Mouse (Mus musculus) R1 (cell line): ENCODE results near the gene Kif9.

Experiments used
- DNase-seq: peaks from one replicate; pipeline ENCODE4 v3.0.0-alpha.2; 2018; ENCODE audit warnings: low read depth, low spot score

Kif9 gene

DNA sequence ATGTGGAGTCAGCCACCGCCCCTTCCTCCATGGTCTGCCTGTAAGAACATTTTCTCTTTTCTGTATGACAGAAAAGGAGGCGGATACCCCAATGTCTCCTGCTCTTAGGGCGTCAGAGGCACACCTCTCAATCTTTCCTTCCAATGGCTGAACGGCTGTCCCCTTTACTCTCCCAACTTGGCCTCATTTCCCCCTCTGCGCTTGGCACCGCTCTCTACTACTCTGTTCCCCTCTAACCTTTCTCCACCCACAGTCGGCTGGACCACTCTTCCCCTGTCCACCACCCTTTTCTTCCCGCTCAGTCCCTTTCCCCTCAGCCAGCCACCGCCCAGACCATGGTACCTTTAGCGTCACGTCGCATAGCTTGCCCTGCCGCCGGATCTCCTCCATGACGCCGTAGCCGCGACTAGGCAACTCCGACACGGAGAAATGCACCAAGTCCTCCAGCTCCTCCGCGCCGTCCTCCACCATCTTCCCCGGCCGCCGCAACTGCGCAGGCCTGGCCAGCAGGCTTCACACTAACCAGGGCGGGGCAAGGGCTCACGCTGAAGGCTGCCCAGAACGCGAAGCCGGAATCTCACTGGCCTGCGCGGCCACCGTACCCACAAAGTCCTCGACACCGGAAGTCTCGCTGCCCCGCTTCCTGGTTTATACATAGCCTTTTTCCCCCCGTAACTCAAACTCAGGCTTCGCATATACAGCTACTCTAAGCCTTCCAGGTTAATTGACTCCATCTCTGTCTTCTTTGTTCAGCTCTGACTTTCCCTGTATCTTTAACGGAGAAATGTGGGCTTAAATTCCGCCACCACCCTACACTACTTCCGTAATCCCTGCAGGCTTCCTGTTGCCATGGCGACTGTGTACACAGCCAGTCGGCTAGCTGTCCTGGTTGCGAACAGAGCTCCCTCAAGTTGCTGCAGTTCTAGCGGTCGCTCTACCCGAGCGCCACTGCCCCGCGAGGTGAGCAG lies at the start of gene Kif9, which contains the start of gene Klhl18:
TSS of gene Kif9 (plus strand) at position 835 of the 968 bp plus-strand sequence.
TSS of gene Klhl18 (minus strand) at position 571 of the 968 bp plus-strand sequence.
- peak; percentile 96 for DNase-seq

DNA sequence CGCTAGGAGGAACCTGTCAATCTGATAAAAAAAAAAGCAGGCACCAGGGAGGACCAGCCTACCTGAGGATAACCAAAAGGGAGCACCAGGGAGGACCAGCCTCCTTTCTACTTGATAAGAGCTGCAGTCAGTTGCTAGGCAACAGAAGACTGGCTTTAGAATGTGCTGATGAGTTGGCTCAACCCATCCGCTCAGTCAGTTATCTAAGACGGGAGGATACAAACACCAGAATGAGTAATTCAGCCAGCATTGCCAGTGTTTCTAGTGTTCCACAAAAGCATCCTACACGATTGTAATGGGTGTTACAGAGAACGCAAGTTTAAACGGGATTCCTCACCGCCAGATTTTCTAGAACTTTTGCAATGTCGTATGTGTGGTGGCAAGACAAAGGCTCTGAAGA lies 45.5 kb upstream of the Kif9 start:
- DNase-seq: peak; percentile 45

DNA sequence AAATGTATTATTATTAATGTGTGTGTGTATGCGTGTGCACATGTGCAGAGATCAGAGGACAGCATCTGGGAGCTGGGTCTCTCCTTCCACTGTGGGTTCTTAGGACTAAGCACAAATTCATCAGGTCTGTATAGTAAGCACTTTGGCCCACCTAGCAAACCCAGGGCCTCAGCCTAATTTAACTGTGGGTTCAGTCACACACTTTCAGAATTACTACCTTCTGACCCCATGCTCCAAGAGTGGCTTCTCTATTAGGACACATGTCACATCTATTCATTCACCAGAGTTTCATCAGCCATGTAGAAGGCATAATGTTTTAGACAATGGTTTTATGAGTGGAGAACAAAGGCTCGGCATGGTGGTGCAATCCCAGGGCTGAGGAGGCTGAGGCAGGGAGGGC lies 43.7 kb upstream of the Kif9 start:
- DNase-seq: no peak

DNA sequence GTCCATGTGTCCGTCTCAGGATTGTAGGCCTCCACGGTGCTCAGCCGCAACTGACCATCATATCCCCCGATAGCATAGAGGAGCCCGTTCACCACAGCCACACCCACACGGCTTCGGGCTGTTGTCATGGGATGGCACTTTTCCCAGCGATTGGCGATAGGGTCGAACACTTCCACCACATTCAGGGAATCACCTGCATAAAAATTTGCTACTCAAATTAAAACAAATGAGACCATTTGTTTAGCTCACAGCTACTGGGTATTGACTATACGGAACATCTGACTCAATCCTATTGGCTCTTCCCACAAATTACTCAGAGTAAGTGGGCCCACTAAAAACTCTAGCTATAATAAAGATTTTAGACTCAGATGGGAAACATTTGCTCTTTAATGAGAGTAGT lies 40.7 kb upstream of the Kif9 start:
- no peak for DNase-seq

DNA sequence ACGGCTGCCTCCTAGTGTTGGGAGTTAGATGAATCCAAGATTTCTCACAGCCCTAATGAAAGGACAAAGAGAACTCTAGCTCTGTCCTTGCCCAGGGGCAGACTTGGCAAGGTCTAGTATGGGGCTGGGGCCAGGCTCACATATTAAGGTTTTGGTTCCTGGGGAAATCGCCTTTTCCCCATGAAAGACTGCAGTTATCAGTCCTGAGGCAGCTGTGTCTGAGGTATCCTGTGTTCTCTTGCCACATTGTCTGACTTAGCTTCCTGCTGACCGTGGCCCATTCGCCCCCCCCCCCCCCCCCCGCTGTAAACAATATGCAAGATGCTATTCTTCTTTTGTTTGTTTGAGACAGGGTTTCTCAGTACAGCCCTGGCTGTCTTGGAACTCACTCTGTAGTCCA lies 36.7 kb upstream of the Kif9 start:
- no peak for DNase-seq

DNA sequence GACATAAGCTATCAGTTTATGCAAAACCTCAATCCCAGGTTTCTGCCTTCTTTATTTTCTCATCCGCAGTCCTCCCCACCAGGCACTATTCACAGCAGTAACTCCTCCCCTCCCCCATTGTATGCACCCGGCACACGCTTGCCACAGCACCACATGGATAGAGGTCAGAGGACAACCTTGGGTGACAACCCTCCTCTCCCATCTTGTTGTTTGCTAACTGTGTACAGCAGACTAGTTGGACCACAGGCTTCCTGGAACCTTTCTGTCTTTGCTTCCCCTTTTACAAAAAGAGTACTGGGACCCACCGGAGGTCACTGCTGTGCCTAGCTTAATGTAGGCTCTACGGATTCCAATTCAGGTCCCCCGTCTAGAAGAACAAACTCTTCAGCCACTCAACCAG lies 36.2 kb upstream of the Kif9 start:
- DNase-seq: peak; percentile 23

DNA sequence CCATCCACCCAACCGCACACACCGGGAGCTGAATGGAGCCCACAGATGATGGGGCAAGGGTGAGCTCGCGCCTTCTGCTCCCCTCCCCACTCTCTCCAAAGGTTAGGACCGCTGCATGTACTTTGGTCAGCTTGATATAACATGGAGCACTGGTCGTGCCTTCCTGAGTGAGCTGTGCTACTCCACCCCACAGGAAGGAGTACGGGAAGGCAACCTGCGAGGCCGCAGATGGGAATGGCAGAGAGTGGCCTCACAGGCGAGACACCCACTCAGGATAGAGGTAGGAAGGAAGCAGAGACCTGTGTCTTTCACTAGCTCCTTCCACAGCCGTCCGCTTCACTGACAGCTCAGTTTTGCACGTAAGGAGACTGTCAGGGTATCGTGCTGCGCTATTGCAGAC lies 28.4 kb upstream of the Kif9 start:
- no peak for DNase-seq

GRCm38 (mm10) chr9:110448857-110449617 lies 27.7 kb upstream of the Kif9 start:
- peak; percentile 79 for DNase-seq

DNA sequence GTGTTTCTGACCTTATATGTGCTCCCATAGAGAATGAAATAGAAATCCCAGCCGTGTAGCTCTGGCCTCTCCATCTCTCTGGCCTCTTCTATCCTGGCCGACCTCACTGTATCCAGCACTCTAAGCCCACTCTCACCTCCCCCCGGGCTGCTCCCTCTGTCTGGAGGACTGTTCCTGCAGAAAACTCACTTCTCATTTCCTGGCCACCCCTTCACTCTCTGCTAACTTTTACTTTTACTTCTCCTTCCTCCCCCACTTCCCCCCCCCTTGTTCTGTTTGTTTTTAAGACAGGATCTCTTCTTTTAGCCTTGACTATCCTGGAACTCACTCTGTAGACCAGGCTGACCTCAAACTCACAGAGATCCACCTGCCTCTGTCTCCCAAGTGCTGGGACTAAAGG lies 24.2 kb upstream of the Kif9 start:
- no peak for DNase-seq

- DNase-seq: no peak
These were observed 18.8 kb upstream of the Kif9 start for GRCm38 (mm10) chr9:110457926-110458325.

GRCm38 (mm10) chr9:110459145-110459727 lies 17.5 kb upstream of the Kif9 start:
- no peak for DNase-seq

DNA sequence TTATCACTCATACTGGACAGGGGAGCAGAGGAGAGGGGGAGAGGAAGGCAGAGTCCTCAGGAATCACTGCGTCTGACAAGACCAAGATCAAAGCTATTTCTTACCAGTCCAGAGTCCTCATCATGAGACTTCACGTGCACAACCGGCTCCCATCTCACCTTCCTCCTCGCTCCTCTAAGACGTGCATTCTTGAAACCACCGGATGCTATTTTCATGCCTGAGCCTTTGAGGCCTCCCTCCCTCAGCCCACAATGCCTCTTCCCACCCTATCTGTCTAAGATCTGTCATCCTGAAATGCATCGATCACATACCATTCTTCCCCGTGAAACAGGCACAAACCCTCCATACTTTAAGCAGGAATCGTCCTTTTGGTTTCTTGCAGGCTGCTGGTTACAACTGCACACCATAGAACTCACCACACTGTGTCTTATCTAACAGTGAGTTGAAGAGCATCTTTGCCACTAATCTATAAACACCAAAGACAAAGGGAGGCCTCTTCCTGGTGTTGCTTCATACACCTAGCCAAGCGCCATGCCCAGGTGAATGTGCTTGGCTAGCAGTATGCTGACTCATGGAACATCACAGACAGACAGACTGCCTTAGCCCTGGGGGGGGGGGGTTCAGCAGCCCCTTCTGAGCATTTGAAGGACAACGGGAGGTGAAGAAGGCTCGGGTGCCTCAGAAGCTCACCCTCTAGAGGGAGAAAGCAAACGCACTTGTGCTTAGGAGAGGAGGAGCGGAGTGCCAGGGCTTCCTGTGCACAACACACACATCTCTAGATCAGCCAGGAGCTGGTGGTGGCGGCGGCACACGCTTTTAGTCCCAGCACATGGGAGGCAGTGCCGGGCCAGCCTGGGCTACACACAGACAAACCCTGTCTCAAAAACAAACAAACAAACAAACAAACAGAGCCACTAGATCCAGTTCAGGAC lies 15.6 kb upstream of the Kif9 start:
- no peak for DNase-seq

- no peak for DNase-seq
These were observed 14.4 kb upstream of the Kif9 start for GRCm38 (mm10) chr9:110462321-110462720.

DNA sequence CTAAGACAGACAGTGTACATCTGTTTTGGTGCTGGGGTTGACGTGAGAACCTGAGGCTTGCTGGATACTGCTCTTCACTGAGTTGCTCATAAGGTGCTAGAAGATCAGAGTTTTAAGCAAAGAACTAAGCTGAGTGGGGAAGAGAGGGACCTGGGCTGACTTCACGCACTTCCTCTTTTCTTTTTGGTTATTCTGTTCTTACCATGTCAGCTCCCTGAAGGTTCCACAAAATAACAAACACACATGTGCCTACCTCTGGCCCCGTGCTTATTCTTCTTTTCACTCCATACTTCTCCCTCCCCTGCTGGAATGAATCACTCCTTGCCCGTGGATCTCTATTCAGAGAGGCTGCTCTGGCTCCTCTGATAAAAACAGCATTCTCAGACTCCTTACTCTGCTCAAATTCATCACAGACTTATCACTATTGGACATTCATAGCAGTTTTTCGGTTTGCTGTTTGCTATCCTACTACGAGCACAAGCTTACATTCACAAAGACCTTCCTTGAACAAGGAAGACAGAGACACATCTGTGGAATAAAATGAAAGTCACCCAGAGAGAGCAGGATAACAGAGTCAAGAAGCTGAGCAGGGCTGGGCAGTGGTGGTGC lies 12.7 kb upstream of the Kif9 start:
- no peak for DNase-seq

- no peak for DNase-seq
These were observed 11.4 kb upstream of the Kif9 start for GRCm38 (mm10) chr9:110465336-110465735.

DNA sequence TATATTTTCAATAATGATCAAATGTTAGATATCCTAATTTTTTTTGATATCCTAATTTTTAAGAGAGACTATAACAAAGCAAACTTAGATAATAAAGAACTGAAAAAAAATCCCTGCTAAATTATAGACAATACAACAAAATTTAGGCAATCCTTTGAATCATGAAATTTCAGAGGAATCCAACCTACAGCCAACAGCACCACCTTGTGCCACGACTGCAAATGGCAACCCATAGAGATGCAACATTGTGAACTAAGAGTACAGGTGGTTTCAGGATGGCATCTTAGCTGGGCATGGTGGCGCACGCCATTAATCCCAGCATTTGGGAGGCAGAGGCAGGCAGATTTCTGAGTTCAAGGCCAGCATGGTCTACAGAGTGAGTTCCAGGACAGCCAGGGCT lies 10.6 kb upstream of the Kif9 start:
- peak; percentile 32 for DNase-seq

GRCm38 (mm10) chr9:110477951-110478350 lies 1.2 kb downstream of the Kif9 start:
- DNase-seq: no peak

GRCm38 (mm10) chr9:110478639-110479038 lies 1.9 kb downstream of the Kif9 start:
- DNase-seq: no peak

- peak; percentile 76 for DNase-seq
These were observed 12.1 kb downstream of the Kif9 start for GRCm38 (mm10) chr9:110488841-110489240.

- peak; percentile 62 for DNase-seq
These were observed 14.2 kb downstream of the Kif9 start for GRCm38 (mm10) chr9:110490913-110491312.

DNA sequence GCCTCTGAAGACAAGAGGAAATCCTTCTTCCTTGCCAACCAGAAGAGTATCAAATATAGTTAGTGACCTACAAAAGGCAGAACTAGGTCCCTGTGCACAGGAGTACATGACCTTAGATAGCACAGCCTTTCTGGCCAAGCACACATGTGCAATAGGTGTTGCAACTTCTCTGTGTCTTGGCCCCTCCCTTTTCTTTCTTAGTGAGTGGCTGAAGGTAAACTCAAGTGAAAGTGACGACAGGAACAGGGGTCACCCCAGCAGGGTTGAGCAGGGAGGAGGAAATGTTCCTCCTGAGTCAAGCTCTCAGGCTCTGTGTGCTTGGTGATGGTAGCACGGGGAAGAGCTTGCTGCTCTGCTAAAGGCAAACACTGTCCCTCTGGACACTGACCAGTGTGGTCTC lies 49.0 kb downstream of the Kif9 start:
- no peak for DNase-seq
